Mouse (Mus musculus) bone marrow macrophage, adult 2 months (primary cell): ENCODE measurements around the gene Pdzrn4.

Source experiments
- CTCF ChIP-seq: IDR thresholded peaks from 2 replicates; pipeline ENCODE4 v1.5.1; 2012; ENCODE audit warnings: low read depth, mild to moderate bottlenecking, low read length, moderate library complexity
- POLR2A ChIP-seq: IDR thresholded peaks from 2 replicates; pipeline ENCODE4 v1.6.1; 2012; ENCODE audit warnings: mild to moderate bottlenecking, low read depth, low read length, borderline replicate concordance

DNA sequence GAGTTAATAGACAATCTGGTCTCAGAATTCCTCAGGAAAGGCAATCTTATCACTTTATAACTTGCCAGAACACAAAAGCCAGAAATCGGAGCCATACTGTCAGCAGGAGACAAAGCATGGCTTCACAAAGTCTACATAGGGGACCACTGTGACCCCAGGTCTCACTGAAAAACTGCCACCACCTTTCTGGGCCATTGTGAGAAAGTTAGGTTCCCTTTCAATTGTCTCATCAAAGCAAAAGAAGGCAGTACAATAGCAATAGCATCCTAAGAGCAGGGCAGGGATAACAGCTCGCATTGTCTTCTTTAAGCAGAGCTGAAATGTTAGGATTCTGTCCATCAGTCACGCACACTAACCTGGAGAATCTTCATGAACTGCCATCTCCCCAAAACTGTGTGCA is 216.5 kb downstream of the Pdzrn4 start:
- no peak for TF ChIP-seq POLR2A
- TF ChIP-seq CTCF: no peak
